Mouse (Mus musculus) heart, adult 18-20 months (tissue): Measurements from ENCODE around the gene C1qtnf1. TPM values are rescaled to one million over a fixed set of nuclear protein-coding genes. Genes with fewer than 3 reads are reported as not detected.

Experiments used
- DNase-seq, 2 experiments: peaks; one replicate each; pipeline ENCODE4 v3.0.0; 2021 to 2022; ENCODE audit warnings: mixed read lengths in 1 of 2
- total RNA-seq, 2 experiments: library from RNA; stranded (reverse); gene quantifications; 2 replicates each; pipeline ENCODE4 v1.2.3; 2021

C1qtnf1 gene
- total RNA-seq, 2 experiments from 2014 or later: 13.4 to 16.4 TPM

- no peak for DNase-seq
Measured at GRCm38 (mm10) chr11:118436471-118436935, 8.5 kb downstream of the C1qtnf1 start.

DNA sequence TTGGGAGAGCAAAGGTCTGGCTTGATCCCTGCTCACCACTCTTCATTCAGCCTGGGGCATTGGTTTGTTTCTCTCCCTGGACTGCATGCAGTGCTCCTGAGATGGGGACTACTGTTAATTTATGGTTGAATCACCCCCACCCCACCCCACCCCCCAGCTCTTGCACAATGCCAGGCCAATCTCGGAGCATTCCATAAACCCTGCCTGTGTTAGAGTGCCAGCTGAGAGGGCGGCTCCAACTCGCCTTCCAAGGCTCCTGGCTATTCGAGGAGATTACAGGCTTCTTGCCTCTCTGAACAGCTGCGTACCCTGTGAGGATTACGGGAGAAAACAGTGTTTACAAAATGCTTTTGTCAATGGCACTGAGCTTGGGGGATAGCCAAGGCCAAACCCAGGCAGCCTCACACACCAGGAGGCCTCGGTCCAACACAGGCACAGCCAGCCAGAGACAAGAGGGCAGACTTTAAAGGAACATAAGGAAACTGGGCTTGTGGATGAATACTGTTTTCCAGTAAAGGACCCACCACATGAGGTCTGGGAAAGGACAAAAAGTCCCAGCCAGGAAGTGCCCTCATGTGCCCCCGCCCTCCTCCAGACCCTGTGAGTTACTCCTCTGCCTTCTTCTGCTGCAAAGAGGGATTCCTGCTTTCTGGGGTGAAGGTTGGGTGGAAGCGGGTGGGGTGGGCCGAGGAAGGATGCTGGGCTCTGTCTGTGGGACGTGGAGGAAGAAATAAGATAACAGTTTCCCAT is 10.8 kb downstream of the C1qtnf1 start:
- no peak for DNase-seq

GRCm38 (mm10) chr11:118442691-118443090 is 14.7 kb downstream of the C1qtnf1 start:
- DNase-seq: no peak

DNA sequence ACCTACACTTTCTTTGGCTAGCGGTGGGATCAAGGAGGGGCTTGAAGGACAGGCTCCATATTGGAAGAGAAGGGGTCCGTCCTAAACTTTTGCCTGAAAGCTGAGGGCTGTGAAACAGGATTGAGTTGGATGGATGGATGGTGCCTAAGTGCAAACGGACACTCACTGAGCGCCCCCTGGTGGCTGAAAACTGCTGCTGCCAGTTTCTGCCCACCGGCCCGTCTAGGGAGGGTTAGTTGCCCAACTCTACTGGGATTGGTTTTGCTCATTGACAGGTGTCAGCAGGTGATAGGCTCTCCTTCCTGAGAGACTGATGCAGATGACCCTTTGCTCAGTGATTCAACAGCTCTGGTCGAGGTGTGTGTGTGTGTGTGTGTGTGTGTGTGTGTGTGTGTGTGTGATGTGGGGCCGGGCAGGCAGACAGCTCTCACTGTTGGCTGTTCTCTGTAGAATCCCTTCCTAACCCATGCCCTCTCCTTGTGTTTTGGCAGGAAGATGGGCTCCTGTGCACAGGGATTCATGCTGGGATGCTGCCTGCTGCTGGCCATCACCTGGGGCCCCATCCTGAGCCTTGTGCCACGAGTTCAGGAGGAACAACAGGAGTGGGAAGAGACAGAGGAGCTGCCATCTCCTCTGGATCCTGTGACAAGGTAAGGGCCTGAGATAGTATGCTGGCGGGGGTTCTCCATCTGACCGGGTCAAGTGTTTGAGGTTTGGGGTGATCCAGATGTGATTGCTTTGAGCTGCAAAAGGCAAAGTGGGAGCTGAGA is 15.4 kb downstream of the C1qtnf1 start:
- DNase-seq: peak; percentile 71 to 87

DNA sequence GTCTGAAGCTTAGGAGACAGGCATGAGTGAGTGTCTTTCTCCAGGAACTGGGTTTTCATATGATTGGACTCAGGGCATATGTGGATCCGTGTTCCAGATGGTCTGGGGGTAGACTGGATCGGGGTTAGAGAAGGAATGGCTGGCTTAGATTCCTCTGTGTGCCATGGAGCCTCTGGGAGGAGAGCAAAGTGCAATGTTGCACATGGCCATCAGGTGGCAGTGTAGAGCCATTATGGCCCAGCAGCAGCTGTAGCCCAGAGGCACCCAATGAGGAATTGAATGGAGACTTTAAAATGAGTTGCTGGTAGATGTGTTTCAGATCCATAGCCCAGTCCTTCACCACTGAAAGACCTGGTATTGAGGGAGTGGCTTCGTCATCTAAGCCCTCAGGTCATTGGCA is 17.8 kb downstream of the C1qtnf1 start:
- peak; percentile 68 to 79 for DNase-seq

GRCm38 (mm10) chr11:118447346-118447745 is 19.3 kb downstream of the C1qtnf1 start:
- DNase-seq: no peak

GRCm38 (mm10) chr11:118448385-118448784 is 20.4 kb downstream of the C1qtnf1 start:
- peak; percentile 79 to 87 for DNase-seq

DNA sequence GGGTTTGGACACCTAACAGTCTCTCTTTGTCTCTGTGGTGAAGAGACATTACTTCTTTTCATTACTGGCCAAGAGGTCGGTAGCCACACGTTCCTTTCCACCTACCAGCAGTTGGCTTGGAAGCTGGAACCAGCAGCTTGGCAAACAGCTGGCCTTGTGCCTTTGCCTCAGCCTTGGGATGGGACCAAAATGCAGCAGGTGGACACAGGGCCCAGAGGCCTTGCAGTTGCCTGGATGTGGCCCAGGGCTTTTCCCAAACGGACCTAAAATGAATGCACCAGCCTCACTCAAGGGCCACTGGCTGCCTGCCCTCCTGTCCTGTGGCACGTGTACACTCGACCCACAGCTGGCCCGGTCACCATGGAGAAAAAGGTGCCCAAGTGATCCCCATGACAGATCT is 23.2 kb downstream of the C1qtnf1 start:
- no peak for DNase-seq

- no peak for DNase-seq
Measured at GRCm38 (mm10) chr11:118452955-118453354, 25.0 kb downstream of the C1qtnf1 start.

GRCm38 (mm10) chr11:118453886-118454671 is 26.1 kb downstream of the C1qtnf1 start:
- DNase-seq: peak; percentile 61 to 63

DNA sequence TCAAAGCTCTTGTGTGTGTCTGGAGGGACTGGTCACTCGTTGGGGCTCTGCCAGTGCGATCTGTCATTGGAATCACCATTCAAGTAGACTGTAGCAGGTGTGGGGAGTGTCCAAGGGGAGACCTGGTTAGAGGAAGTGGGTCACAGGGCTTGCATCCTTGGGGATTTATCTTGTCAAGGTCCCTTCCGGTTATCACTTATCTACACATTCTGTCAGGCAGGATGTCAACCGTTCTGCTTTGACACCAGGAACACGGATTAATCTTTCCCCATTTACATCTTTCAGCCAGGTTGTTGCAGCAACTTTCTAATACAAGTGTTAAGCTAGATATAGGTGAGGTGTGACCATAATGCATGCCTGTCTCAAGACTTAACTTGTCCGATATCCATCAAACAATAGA is 27.8 kb downstream of the C1qtnf1 start:
- no peak for DNase-seq

GRCm38 (mm10) chr11:118456937-118457336 is 28.9 kb downstream of the C1qtnf1 start:
- DNase-seq: peak; percentile 56 to 86

DNA sequence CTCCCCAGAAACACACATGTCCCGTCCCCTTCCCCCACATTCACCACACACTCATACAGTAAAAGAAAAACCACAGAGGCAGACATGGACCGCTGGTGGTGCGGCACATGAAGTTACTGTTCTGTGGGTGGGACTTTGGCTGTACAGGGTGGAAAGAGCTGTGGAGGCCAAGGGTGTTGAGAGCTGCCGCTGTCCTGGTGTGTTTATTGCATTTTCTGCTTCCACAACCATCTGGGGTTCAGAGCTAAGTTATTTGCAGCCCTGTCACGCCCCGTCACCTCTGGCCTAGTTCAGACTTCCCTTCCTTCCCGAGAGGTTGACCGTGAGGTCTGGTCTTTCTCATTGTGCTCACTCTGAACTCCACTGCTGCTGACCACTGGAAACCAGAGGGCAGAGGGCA is 31.0 kb downstream of the C1qtnf1 start:
- DNase-seq: peak; percentile 73 to 90

- DNase-seq: peak in 1 of 2 experiments; percentile 55
Measured at GRCm38 (mm10) chr11:118459536-118459935, 31.5 kb downstream of the C1qtnf1 start.

GRCm38 (mm10) chr11:118460280-118460679 is 32.3 kb downstream of the C1qtnf1 start:
- DNase-seq: no peak

DNA sequence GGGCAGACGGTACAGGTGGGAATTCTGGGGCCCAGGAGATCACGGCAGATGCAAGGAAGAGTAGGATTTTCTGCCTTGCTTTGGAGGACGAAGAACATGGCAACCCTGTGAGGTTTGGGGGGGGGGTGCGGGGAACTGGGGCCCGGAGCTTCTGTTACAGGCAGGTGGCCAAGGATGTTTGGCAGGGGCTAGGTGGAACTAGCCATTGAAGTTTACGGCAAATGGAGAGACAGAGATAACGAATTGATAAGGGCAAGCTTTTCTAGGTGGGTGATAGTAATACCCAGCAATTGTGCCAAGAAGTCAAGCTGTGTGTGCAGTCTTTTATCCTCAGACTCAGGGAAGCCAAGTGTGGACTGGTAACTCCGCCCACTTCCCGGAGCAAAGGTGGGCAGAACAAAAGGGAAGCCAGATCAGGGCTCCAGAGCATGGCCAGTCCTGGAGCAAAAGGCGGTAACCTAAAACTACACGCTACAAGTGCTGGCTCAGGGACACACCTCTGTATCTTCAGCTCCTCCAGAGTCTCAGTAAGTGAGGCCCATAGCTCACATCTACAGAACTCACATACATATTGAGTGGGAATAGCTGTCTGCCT is 39.5 kb downstream of the C1qtnf1 start:
- DNase-seq: no peak

DNA sequence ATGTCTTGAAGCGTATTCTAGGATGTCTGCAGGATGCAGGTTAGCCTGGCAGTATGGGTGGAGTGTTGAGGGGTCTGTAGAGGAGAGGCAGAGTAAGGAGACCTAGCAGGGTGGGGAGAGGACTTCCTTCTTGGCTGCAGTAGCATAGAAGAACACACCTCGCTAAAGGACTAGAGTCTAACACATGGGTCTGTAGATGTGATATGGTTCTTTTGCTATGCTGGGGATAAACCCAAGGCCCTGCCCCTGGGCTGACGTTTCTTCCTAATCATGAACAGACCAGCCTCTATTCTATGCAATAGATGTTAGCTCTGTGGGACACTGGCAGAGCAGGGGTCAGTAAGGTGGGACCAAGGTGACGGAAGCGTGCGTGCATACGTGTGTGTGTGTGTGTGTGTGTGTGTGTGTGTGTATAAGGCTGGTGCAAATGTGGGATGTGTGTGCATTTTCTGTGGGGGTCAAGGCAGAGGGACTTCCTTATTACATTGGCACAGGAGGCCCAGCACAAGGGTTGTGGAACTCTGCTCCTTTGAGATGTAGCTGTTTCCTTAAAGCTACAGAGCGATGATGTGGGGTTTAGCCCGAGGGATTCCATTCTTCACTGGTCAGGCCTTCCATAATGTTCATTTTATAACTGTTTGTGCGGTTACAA is 41.6 kb downstream of the C1qtnf1 start:
- no peak for DNase-seq

- peak in 1 of 2 experiments; percentile 29 for DNase-seq
Measured at GRCm38 (mm10) chr11:118470234-118470966, 42.4 kb downstream of the C1qtnf1 start.

DNA sequence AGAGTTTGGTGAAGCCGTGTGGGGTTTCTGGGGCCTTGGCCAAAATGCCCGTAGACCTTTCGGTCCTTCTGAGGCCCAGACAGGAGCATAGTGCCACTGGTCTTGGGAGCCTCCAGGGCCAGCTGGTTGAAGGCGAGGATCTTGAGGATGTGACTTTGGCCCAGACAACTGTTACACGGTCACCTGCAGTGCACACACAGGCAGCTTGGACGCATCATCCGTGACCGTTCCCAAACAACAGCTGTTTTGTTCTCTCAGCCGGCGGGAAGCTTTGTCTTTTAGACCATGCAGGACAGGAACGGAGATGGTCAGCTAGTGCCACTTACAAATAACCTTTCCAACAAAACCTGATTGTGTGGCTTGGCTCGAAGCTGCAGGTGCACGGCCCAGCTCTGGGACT is 43.7 kb downstream of the C1qtnf1 start:
- DNase-seq: no peak

DNA sequence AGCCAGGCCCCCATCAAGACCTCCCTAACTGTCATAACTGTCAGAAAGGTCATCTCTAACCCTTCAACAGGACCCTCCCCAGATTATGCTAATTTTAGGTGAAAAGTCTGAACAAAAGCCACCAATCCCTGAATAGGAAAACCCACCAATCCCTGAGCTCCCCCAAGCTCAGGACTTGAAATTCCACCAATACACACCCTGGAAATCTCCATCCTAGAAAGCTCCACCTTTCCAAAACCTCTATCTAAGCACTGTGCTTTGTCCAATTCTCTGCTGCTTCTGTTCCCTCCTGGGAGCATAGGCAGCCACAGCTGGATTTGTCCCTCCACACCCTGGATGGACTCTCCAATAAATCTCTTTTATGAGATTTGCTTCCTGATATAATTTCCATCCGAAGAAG is 45.2 kb downstream of the C1qtnf1 start:
- DNase-seq: no peak
